Mouse (Mus musculus) frontal cortex, postnatal 10 days (tissue): ENCODE results near the gene 4930451I11Rik.

Experiments
- DNase-seq, 2 experiments: peaks; one replicate each; pipeline ENCODE4 v3.0.0; 2022; ENCODE audit warnings: low spot score in 2 of 2, mixed read lengths in 1 of 2

Gene 4930451I11Rik

DNA sequence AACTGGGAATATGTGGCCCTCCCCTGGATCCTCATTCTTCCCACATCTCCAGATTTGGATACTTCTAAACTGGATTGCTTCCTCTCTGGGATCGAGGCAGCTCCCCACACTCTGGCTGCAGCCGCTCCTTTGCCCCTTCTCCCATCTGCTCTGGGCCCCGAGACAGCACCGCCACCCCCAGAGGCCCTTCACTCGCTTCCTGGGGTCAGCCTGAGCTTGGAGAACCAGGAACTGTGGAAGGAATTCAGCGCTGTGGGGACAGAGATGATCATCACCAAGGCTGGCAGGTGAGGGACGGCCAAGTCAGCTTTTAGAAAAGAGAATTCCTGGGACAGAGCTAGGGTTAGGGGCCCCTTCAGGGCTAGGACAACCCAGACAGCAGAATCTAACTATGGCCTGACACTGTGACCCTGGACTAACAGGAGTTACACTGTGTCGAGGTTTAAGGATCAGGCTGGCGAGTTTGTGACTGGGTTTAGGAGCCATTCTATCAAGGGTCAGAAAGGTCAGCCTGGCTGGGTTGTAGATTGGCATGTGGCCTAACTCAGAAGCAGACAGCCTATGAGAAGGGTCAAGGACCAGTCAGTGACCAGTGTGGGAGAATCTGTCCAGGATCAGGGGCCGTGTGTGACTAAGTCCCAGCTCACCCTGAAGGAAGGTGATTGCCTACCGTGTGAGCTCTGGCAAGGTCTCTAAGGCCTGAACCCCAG lies 49.6 kb downstream of the 4930451I11Rik start:
- DNase-seq = no peak

GRCm38 (mm10) chr7:126780971-126781635 lies 50.3 kb downstream of the 4930451I11Rik start, which contains the start of gene Tbx6:
Tbx6 (plus strand) TSS chr7:126781483.
- peak in 1 of 2 experiments; percentile 27 for DNase-seq
